Mouse (Mus musculus): ENCODE results near the gene Corin. TPM values are rescaled to one million over a fixed set of nuclear protein-coding genes. Genes with fewer than 3 reads are reported as not detected.

The Corin gene
- polyA plus RNA-seq, 1 experiment from 2014 or later = 3.1 TPM

- ATAC-seq (replicated peaks; ENCODE audit: low FRiP score) (no peak), DNase-seq (ENCODE audit: low spot score) (no peak)
- no peak overlapping the region for H3K9ac ChIP-seq (ENCODE audit: low read depth, low read length)
- no peaks in the 10 kb centered on the region for H3K27me3 ChIP-seq (replicated peaks; ENCODE audit: control insufficient read depth, insufficient read depth, low read length)
- no peak overlapping the region for H3K4me2 ChIP-seq
- H3K4me3 ChIP-seq (ENCODE audit: low read depth, low read length) = no peak overlapping the region
- H3K27ac ChIP-seq (ENCODE audit: low read depth, low read length) = no peak overlapping the region
- no peaks in the 10 kb centered on the region for H3K4me1 ChIP-seq (replicated peaks; ENCODE audit: control insufficient read depth, insufficient read depth, low read length)
- H3K36me3 ChIP-seq (ENCODE audit: control insufficient read depth, insufficient read depth, low read length) = no peaks in the 10 kb centered on the region
- no peaks in the 10 kb centered on the region for H3K9me3 ChIP-seq (ENCODE audit: control insufficient read depth, low read length)
Observed at GRCm38 (mm10) chr5:72425342-72426010, 78.8 kb downstream of the Corin start.

- no peak overlapping the region for H3K4me3 ChIP-seq (ENCODE audit: low read depth, low read length)
- 53% methylated on average over 10 of the region's 10 CpGs for whole genome bisulfite sequencing
- no peak overlapping the region for H3K27ac ChIP-seq (ENCODE audit: low read depth, low read length)
- no peak overlapping the region for H3K9ac ChIP-seq (ENCODE audit: low read depth, low read length)
- ATAC-seq (replicated peaks; ENCODE audit: low FRiP score) (0 out of 2 replicates have a peak, but pooled peaks have one; percentile 31), DNase-seq (ENCODE audit: low spot score) (peak; percentile 31)
- H3K9me3 ChIP-seq (ENCODE audit: control insufficient read depth, low read length) = no peaks in the 10 kb centered on the region
- H3K4me1 ChIP-seq (replicated peaks; ENCODE audit: control insufficient read depth, insufficient read depth, low read length) = no peaks in the 10 kb centered on the region
- H3K4me2 ChIP-seq = peak overlapping the region; percentile 33; the same call in 1 of the 2 replicates
- H3K27me3 ChIP-seq (replicated peaks; ENCODE audit: control insufficient read depth, insufficient read depth, low read length) = no peaks in the 10 kb centered on the region
- H3K36me3 ChIP-seq (ENCODE audit: control insufficient read depth, insufficient read depth, low read length) = no peaks in the 10 kb centered on the region
Observed at GRCm38 (mm10) chr5:72411874-72412329, 92.4 kb downstream of the Corin start.

GRCm38 (mm10) chr5:72410841-72411240 is 93.4 kb downstream of the Corin start:
- H3K27me3 ChIP-seq (replicated peaks; ENCODE audit: control insufficient read depth, insufficient read depth, low read length) = no peaks in the 10 kb centered on the region
- no peak overlapping the region for H3K4me3 ChIP-seq (ENCODE audit: low read depth, low read length)
- no peaks in the 10 kb centered on the region for H3K36me3 ChIP-seq (ENCODE audit: control insufficient read depth, insufficient read depth, low read length)
- H3K27ac ChIP-seq (ENCODE audit: low read depth, low read length) = no peak overlapping the region
- no peaks in the 10 kb centered on the region for H3K9me3 ChIP-seq (ENCODE audit: control insufficient read depth, low read length)
- ATAC-seq (replicated peaks; ENCODE audit: low FRiP score) = no peak
- peak; percentile 26 for DNase-seq (ENCODE audit: low spot score)
- no peaks in the 10 kb centered on the region for H3K4me1 ChIP-seq (replicated peaks; ENCODE audit: control insufficient read depth, insufficient read depth, low read length)
- H3K4me2 ChIP-seq = no peak overlapping the region
- WGBS = 81% methylated on average over 3 of the region's 3 CpGs
- no peak overlapping the region for H3K9ac ChIP-seq (ENCODE audit: low read depth, low read length)

- DNase-seq (ENCODE audit: low spot score) (no peak), ATAC-seq (replicated peaks; ENCODE audit: low FRiP score) (no peak)
- WGBS = 83% methylated on average over 9 of the region's 9 CpGs
- H3K27me3 ChIP-seq (replicated peaks; ENCODE audit: control insufficient read depth, insufficient read depth, low read length) = no peaks in the 10 kb centered on the region
- no peaks in the 10 kb centered on the region for H3K36me3 ChIP-seq (ENCODE audit: control insufficient read depth, insufficient read depth, low read length)
- H3K9me3 ChIP-seq (ENCODE audit: control insufficient read depth, low read length) = no peaks in the 10 kb centered on the region
- no peak overlapping the region for H3K9ac ChIP-seq (ENCODE audit: low read depth, low read length)
- H3K4me2 ChIP-seq = no peak overlapping the region
- H3K4me3 ChIP-seq (ENCODE audit: low read depth, low read length) = no peak overlapping the region
- H3K4me1 ChIP-seq (replicated peaks; ENCODE audit: control insufficient read depth, insufficient read depth, low read length) = no peaks in the 10 kb centered on the region
- H3K27ac ChIP-seq (ENCODE audit: low read depth, low read length) = no peak overlapping the region
Observed at GRCm38 (mm10) chr5:72403376-72403775, 100.9 kb downstream of the Corin start.

- no peak for ATAC-seq (replicated peaks; ENCODE audit: low FRiP score)
- Histone ChIP-seq H3K4me3 (ENCODE audit: low read depth, low read length) (no peak overlapping the region), H3K4me2 (no peak overlapping the region), H3K9ac (ENCODE audit: low read depth, low read length) (no peak overlapping the region), H3K9me3 (ENCODE audit: control insufficient read depth, low read length) (no peaks in the 10 kb centered on the region), H3K27me3 (replicated peaks; ENCODE audit: control insufficient read depth, insufficient read depth, low read length) (no peaks in the 10 kb centered on the region), H3K27ac (ENCODE audit: low read depth, low read length) (no peak overlapping the region), H3K4me1 (replicated peaks; ENCODE audit: control insufficient read depth, insufficient read depth, low read length) (no peaks in the 10 kb centered on the region), H3K36me3 (ENCODE audit: control insufficient read depth, insufficient read depth, low read length) (no peaks in the 10 kb centered on the region)
- DNase-seq (ENCODE audit: low spot score) = no peak
- 86% methylated on average over 5 of the region's 5 CpGs for whole genome bisulfite sequencing
Observed at GRCm38 (mm10) chr5:72402913-72403312, 101.4 kb downstream of the Corin start.

- no peak for ATAC-seq (replicated peaks; ENCODE audit: low FRiP score)
Observed at GRCm38 (mm10) chr5:72401778-72402177, 102.5 kb downstream of the Corin start.

GRCm38 (mm10) chr5:72401251-72401650 is 103.0 kb downstream of the Corin start:
- no peak overlapping the region for H3K27ac ChIP-seq (ENCODE audit: low read depth, low read length)
- DNase-seq (ENCODE audit: low spot score) (no peak), ATAC-seq (replicated peaks; ENCODE audit: low FRiP score) (no peak)
- no peak overlapping the region for H3K9ac ChIP-seq (ENCODE audit: low read depth, low read length)
- no peak overlapping the region for H3K4me3 ChIP-seq (ENCODE audit: low read depth, low read length)
- H3K4me1 ChIP-seq (replicated peaks; ENCODE audit: control insufficient read depth, insufficient read depth, low read length) = no peaks in the 10 kb centered on the region
- no peaks in the 10 kb centered on the region for H3K27me3 ChIP-seq (replicated peaks; ENCODE audit: control insufficient read depth, insufficient read depth, low read length)
- no peaks in the 10 kb centered on the region for H3K9me3 ChIP-seq (ENCODE audit: control insufficient read depth, low read length)
- H3K36me3 ChIP-seq (ENCODE audit: control insufficient read depth, insufficient read depth, low read length) = no peaks in the 10 kb centered on the region
- no peak overlapping the region for H3K4me2 ChIP-seq
- WGBS = 74% methylated on average over 3 of the region's 3 CpGs

More at GRCm38 (mm10) chr5:72401778-72402177, 102.5 kb downstream of the Corin start:
- WGBS = 81% methylated on average over 10 of the region's 10 CpGs
- H3K4me3 ChIP-seq (ENCODE audit: low read depth, low read length) = no peak overlapping the region
- no peaks in the 10 kb centered on the region for H3K36me3 ChIP-seq (ENCODE audit: control insufficient read depth, insufficient read depth, low read length)
- H3K4me2 ChIP-seq = no peak overlapping the region
- no peaks in the 10 kb centered on the region for H3K9me3 ChIP-seq (ENCODE audit: control insufficient read depth, low read length)
- no peaks in the 10 kb centered on the region for H3K4me1 ChIP-seq (replicated peaks; ENCODE audit: control insufficient read depth, insufficient read depth, low read length)
- DNase-seq (ENCODE audit: low spot score) = no peak
- H3K27ac ChIP-seq (ENCODE audit: low read depth, low read length) = no peak overlapping the region
- no peak overlapping the region for H3K9ac ChIP-seq (ENCODE audit: low read depth, low read length)
- no peaks in the 10 kb centered on the region for H3K27me3 ChIP-seq (replicated peaks; ENCODE audit: control insufficient read depth, insufficient read depth, low read length)

- Histone ChIP-seq H3K36me3 (ENCODE audit: control insufficient read depth, insufficient read depth, low read length) (no peaks in the 10 kb centered on the region), H3K27me3 (replicated peaks; ENCODE audit: control insufficient read depth, insufficient read depth, low read length) (no peaks in the 10 kb centered on the region), H3K9me3 (ENCODE audit: control insufficient read depth, low read length) (no peaks in the 10 kb centered on the region), H3K4me2 (no peak overlapping the region), H3K4me1 (replicated peaks; ENCODE audit: control insufficient read depth, insufficient read depth, low read length) (no peaks in the 10 kb centered on the region), H3K27ac (ENCODE audit: low read depth, low read length) (no peak overlapping the region), H3K9ac (ENCODE audit: low read depth, low read length) (no peak overlapping the region), H3K4me3 (ENCODE audit: low read depth, low read length) (no peak overlapping the region)
- ATAC-seq (replicated peaks; ENCODE audit: low FRiP score) = no peak
- WGBS = 41% methylated on average over 1 of the region's 1 CpGs
- DNase-seq (ENCODE audit: low spot score) = no peak
Observed at GRCm38 (mm10) chr5:72382148-72382547, 122.1 kb downstream of the Corin start.

- Histone ChIP-seq H3K9me3 (ENCODE audit: control insufficient read depth, low read length) (no peaks in the 10 kb centered on the region), H3K27me3 (replicated peaks; ENCODE audit: control insufficient read depth, insufficient read depth, low read length) (no peaks in the 10 kb centered on the region), H3K4me3 (ENCODE audit: low read depth, low read length) (no peak overlapping the region), H3K27ac (ENCODE audit: low read depth, low read length) (no peak overlapping the region), H3K4me2 (no peak overlapping the region), H3K4me1 (replicated peaks; ENCODE audit: control insufficient read depth, insufficient read depth, low read length) (no peaks in the 10 kb centered on the region), H3K36me3 (ENCODE audit: control insufficient read depth, insufficient read depth, low read length) (no peaks in the 10 kb centered on the region), H3K9ac (ENCODE audit: low read depth, low read length) (no peak overlapping the region)
- DNase-seq (ENCODE audit: low spot score) (no peak), ATAC-seq (replicated peaks; ENCODE audit: low FRiP score) (no peak)
- WGBS = 57% methylated on average over 8 of the region's 8 CpGs
Observed at GRCm38 (mm10) chr5:72380616-72381015, 123.7 kb downstream of the Corin start.

All from liver, embryonic 11.5 days (tissue).